Mouse (Mus musculus): ENCODE measurements around the gene Bbs9. TPM values are rescaled to one million over a fixed set of nuclear protein-coding genes. Genes with fewer than 3 reads are reported as not detected.

Bbs9 gene
- polyA plus RNA-seq, 1 experiment from 2014 or later, result 5.8 TPM

DNA sequence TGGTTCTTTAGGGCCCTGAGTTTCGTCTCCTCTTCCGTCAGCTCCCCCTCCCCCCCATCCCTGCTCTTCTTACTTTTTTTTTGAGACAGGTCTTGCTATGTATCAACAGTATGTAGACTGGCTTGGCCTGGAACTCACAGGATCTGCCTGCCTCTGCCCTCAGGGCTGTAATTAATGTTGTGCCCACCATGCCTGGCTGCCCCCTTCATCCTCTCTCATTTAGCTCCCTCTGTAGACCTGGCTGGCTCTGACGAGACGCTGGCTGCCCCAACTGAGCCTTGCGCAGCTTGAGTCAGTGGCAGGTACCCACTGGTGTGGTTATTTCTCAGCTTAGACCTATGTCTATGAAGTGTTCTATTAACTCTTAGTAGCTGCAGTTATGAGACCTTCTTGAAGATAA lies 28.1 kb downstream of the Bbs9 start:
- no peak overlapping the region for H3K9ac ChIP-seq (ENCODE audit: low read length)

DNA sequence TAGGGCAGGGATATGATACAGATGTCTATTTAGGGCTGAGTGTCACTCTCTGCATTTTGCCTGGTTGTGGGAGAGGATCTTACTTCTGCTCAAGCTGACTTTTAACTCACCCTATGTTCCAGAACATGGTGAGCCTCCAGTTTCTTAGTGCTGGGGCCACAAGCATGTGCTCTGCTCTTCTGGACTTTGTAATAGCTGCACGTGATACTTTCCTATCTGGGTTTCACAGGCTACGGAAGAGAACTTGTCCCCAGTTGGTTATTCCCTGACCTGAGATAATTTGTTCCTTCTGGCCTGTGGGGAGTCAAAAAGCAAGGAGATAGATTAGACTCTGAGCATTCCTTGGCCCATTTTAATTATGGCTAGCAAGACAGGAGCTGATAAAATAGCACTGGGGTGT lies 30.1 kb downstream of the Bbs9 start:
- no peaks in the 10 kb centered on the region for H3K27me3 ChIP-seq (ENCODE audit: control insufficient read depth, insufficient read depth, low read length)
- H3K36me3 ChIP-seq (ENCODE audit: control insufficient read depth, insufficient read depth, low read length), result no peaks in the 10 kb centered on the region
- H3K9me3 ChIP-seq (ENCODE audit: control insufficient read depth, low read length), result no peaks in the 10 kb centered on the region
- DNase-seq (ENCODE audit: low spot score) (no peak), ATAC-seq (ENCODE audit: low FRiP score, low TSS enrichment) (no peak)
- no peak overlapping the region for H3K27ac ChIP-seq (replicated peaks)
- no peak overlapping the region for H3K9ac ChIP-seq (ENCODE audit: low read length)
- H3K4me1 ChIP-seq (replicated peaks; ENCODE audit: control insufficient read depth, insufficient read depth), result no peaks in the 10 kb centered on the region
- WGBS, result 85% methylated on average over 2 of the region's 2 CpGs
- no peak overlapping the region for H3K4me2 ChIP-seq (replicated peaks; ENCODE audit: low read depth)
- no peak overlapping the region for H3K4me3 ChIP-seq (ENCODE audit: low read depth, low read length)
- TF ChIP-seq EP300 (optimal IDR thresholded peaks at IDR 0.05) (no peak), CTCF (IDR thresholded peaks at IDR 0.05; ENCODE audit: low read depth) (no peak)

More for the DNA sequence above, 28.1 kb downstream of the Bbs9 start:
- Histone ChIP-seq H3K9me3 (ENCODE audit: control insufficient read depth, low read length) (no peaks in the 10 kb centered on the region), H3K4me1 (replicated peaks; ENCODE audit: control insufficient read depth, insufficient read depth) (no peaks in the 10 kb centered on the region), H3K27me3 (ENCODE audit: control insufficient read depth, insufficient read depth, low read length) (no peaks in the 10 kb centered on the region), H3K27ac (replicated peaks) (no peak overlapping the region), H3K4me2 (replicated peaks; ENCODE audit: low read depth) (no peak overlapping the region), H3K36me3 (ENCODE audit: control insufficient read depth, insufficient read depth, low read length) (no peaks in the 10 kb centered on the region), H3K4me3 (ENCODE audit: low read depth, low read length) (no peak overlapping the region)
- TF ChIP-seq CTCF (IDR thresholded peaks at IDR 0.05; ENCODE audit: low read depth), result no peak
- TF ChIP-seq EP300 (optimal IDR thresholded peaks at IDR 0.05), result no peak
- ATAC-seq (ENCODE audit: low FRiP score, low TSS enrichment) (no peak), DNase-seq (ENCODE audit: low spot score) (no peak)
- 84% methylated on average over 5 of the region's 5 CpGs for WGBS

DNA sequence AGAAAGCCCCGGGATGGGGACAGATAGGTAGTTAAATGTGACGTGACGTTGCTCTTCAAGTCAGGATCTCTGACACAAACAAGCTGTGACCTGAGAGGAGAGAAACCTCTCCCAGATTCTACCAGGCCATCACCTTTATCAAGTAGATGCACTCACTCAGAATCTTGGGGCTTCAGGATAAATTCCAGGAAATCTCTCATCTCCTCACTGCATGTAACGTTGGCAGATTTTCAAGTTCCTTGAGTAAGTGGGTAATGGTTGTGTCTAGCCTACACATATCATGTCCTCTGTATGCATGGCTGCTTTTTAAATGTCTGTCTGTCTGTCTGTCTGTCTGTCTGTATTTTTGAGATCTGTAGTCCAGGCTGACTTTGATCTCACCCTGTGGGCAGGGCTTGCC lies 39.6 kb downstream of the Bbs9 start:
- ATAC-seq (ENCODE audit: low FRiP score, low TSS enrichment) (no peak), DNase-seq (ENCODE audit: low spot score) (no peak)
- Histone ChIP-seq H3K27me3 (ENCODE audit: control insufficient read depth, insufficient read depth, low read length) (no peaks in the 10 kb centered on the region), H3K9ac (ENCODE audit: low read length) (no peak overlapping the region), H3K4me1 (replicated peaks; ENCODE audit: control insufficient read depth, insufficient read depth) (no peaks in the 10 kb centered on the region), H3K4me2 (replicated peaks; ENCODE audit: low read depth) (no peak overlapping the region), H3K9me3 (ENCODE audit: control insufficient read depth, low read length) (no peaks in the 10 kb centered on the region), H3K4me3 (ENCODE audit: low read depth, low read length) (no peak overlapping the region), H3K36me3 (ENCODE audit: control insufficient read depth, insufficient read depth, low read length) (no peaks in the 10 kb centered on the region), H3K27ac (replicated peaks) (no peak overlapping the region)
- WGBS, result 81% methylated on average over 4 of the region's 4 CpGs
- TF ChIP-seq CTCF (IDR thresholded peaks at IDR 0.05; ENCODE audit: low read depth) (no peak), EP300 (optimal IDR thresholded peaks at IDR 0.05) (no peak)

DNA sequence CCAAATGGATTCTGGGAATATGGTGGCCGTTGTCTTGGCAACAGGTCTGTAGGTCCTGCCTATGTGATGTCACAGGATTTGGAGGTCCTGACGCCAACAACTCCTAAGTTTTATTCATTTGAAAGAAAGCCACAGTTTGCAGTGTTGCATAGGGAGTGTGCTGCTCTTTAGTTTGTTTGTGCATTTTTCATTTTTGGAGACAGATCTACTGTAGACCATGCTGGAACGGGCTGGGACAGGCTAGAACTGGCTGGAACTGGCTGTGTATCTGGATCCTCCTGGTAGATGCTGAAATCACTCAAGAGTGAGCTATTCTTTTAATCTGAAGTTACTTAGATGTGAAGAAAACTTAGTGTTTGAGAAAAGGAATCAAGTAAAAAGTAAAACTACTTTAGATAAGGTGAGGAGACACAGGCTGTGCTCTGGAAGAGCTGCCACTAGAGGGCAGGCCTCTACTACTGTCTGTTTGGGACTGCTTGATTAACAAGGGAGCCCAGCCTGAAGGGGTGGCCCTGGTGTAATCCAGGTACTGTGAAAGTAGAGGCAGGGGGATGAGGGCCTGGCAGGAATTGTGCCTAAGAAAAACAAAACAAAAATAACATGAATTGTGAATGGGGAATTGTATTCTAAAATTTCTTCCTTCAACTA lies 43.0 kb downstream of the Bbs9 start:
- Histone ChIP-seq H3K27ac (replicated peaks) (no peak overlapping the region), H3K9me3 (ENCODE audit: control insufficient read depth, low read length) (no peaks in the 10 kb centered on the region), H3K36me3 (ENCODE audit: control insufficient read depth, insufficient read depth, low read length) (no peaks in the 10 kb centered on the region), H3K9ac (ENCODE audit: low read length) (no peak overlapping the region), H3K4me2 (replicated peaks; ENCODE audit: low read depth) (no peak overlapping the region), H3K4me1 (replicated peaks; ENCODE audit: control insufficient read depth, insufficient read depth) (no peaks in the 10 kb centered on the region), H3K27me3 (ENCODE audit: control insufficient read depth, insufficient read depth, low read length) (no peaks in the 10 kb centered on the region), H3K4me3 (ENCODE audit: low read depth, low read length) (no peak overlapping the region)
- DNase-seq (ENCODE audit: low spot score) (peak; percentile 43), ATAC-seq (ENCODE audit: low FRiP score, low TSS enrichment) (no peak)
- TF ChIP-seq CTCF (IDR thresholded peaks at IDR 0.05; ENCODE audit: low read depth) (peak; percentile 87), EP300 (optimal IDR thresholded peaks at IDR 0.05) (no peak)
- 86% methylated on average over 3 of the region's 3 CpGs for WGBS

DNA sequence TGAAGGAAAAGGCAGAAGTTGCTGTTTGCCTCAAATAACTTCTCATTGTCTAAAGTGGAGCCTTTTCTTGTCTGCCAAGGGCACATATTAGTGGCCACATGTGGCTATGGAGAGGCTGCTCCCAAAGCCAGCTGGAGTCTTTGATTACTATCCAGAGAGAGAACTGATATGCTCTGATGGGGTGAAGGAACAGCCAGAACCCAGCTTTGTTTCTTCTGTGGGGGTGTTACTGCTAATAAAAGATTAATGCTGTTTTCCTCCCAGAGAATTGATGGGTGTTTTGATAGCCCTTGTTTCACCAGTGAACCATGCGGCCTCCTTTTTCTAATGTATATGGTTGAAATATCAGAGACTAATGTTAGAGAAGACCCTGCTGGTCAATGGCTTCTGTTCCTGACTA lies 47.9 kb downstream of the Bbs9 start:
- Histone ChIP-seq H3K4me3 (ENCODE audit: low read depth, low read length) (no peak overlapping the region), H3K4me1 (replicated peaks; ENCODE audit: control insufficient read depth, insufficient read depth) (no peaks in the 10 kb centered on the region), H3K9ac (ENCODE audit: low read length) (no peak overlapping the region), H3K27me3 (ENCODE audit: control insufficient read depth, insufficient read depth, low read length) (no peaks in the 10 kb centered on the region), H3K36me3 (ENCODE audit: control insufficient read depth, insufficient read depth, low read length) (no peaks in the 10 kb centered on the region), H3K27ac (replicated peaks) (no peak overlapping the region), H3K9me3 (ENCODE audit: control insufficient read depth, low read length) (no peaks in the 10 kb centered on the region), H3K4me2 (replicated peaks; ENCODE audit: low read depth) (no peak overlapping the region)
- no peak for ATAC-seq (ENCODE audit: low FRiP score, low TSS enrichment)
- TF ChIP-seq EP300 (optimal IDR thresholded peaks at IDR 0.05) (no peak), CTCF (IDR thresholded peaks at IDR 0.05; ENCODE audit: low read depth) (no peak)
- no peak for DNase-seq (ENCODE audit: low spot score)
- 86% methylated on average over 1 of the region's 1 CpGs for WGBS

DNA sequence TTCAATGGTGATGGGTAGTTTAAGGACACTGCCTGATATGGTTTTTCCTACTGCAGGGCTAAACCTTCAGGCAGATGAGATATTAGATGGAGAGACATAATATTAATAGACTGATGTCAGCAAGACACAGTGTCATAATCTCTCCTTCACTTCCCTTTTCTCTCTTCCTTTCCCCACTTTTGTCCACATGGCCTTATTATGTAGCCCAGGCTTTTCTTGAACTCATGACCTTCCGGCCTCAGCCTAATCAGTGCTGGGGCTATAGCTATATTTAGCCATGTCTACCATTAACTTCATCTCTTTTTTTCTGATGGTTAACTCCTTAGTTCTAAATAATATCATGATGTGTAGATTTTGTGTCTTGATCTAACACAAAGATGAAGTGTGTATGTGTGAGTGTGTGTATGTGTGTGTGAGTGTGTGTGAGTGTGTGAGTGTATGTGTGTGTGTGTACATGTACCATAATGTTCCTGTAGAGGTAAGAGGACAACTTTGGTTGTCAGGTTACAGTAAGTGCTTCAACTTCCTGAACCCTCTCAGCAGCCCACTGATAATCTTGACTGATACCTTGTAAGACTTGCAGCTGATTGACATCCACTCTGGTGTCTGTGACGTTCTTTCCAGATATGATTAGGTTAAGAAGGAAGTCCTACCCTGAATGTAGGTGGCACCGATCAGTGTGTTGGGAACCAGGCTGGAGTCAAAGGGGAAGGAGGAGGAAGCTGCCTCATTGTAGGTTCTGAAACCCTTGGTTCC lies 55.4 kb downstream of the Bbs9 start:
- Histone ChIP-seq H3K9me3 (ENCODE audit: control insufficient read depth, low read length) (no peaks in the 10 kb centered on the region), H3K4me1 (replicated peaks; ENCODE audit: control insufficient read depth, insufficient read depth) (no peaks in the 10 kb centered on the region), H3K36me3 (ENCODE audit: control insufficient read depth, insufficient read depth, low read length) (no peaks in the 10 kb centered on the region), H3K9ac (ENCODE audit: low read length) (no peak overlapping the region), H3K4me2 (replicated peaks; ENCODE audit: low read depth) (no peak overlapping the region), H3K27me3 (ENCODE audit: control insufficient read depth, insufficient read depth, low read length) (no peaks in the 10 kb centered on the region), H3K4me3 (ENCODE audit: low read depth, low read length) (no peak overlapping the region), H3K27ac (replicated peaks) (no peak overlapping the region)
- no peak for TF ChIP-seq EP300 (optimal IDR thresholded peaks at IDR 0.05)
- no peak for TF ChIP-seq CTCF (IDR thresholded peaks at IDR 0.05; ENCODE audit: low read depth)
- ATAC-seq (ENCODE audit: low FRiP score, low TSS enrichment), result no peak
- DNase-seq (ENCODE audit: low spot score), result no peak
- WGBS, result 78% methylated on average over 3 of the region's 3 CpGs
